Mouse (Mus musculus): ENCODE measurements around the gene Tmprss11f. TPM values are rescaled to one million over a fixed set of nuclear protein-coding genes. Genes with fewer than 3 reads are reported as not detected.

The Tmprss11f gene
- total and polyA plus RNA-seq, 2 experiments from 2014 or later = not detected

- 48% methylated on average over 5 of the region's 5 CpGs for WGBS
- no peaks in the 10 kb centered on the region for H3K9me3 ChIP-seq (ENCODE audit: low read length)
- no peaks in the 10 kb centered on the region for H3K36me3 ChIP-seq (ENCODE audit: insufficient read depth, low read length)
Measured at GRCm38 (mm10) chr5:86511538-86511937, 120.7 kb downstream of the Tmprss11f start.

GRCm38 (mm10) chr5:86493453-86493852, 138.8 kb downstream of the Tmprss11f start:
- H3K9me3 ChIP-seq (ENCODE audit: low read length) = no peaks in the 10 kb centered on the region
- TF ChIP-seq CTCF (IDR thresholded peaks at IDR 0.05; ENCODE audit: low read depth) = no peak
- no peaks in the 10 kb centered on the region for H3K36me3 ChIP-seq (ENCODE audit: insufficient read depth, low read length)
- 67% methylated on average over 1 of the region's 1 CpGs for WGBS
- no peaks in the 10 kb centered on the region for H3K27me3 ChIP-seq (ENCODE audit: insufficient read depth, low read length)
- H3K4me2 ChIP-seq (ENCODE audit: low read depth, low read length) = no peak overlapping the region
- ATAC-seq (no peak), DNase-seq (ENCODE audit: low spot score) (peak; percentile 4)
- no peak overlapping the region for H3K27ac ChIP-seq
- H3K4me3 ChIP-seq (ENCODE audit: low read length) = no peak overlapping the region
- no peaks in the 10 kb centered on the region for H3K4me1 ChIP-seq (ENCODE audit: insufficient read depth, low read length)
- H3K9ac ChIP-seq (replicated peaks; ENCODE audit: low read length) = no peak overlapping the region

More at GRCm38 (mm10) chr5:86511538-86511937, 120.7 kb downstream of the Tmprss11f start:
- no peak overlapping the region for H3K4me3 ChIP-seq (ENCODE audit: low read length)
- no peaks in the 10 kb centered on the region for H3K4me1 ChIP-seq (ENCODE audit: insufficient read depth, low read length)
- DNase-seq (ENCODE audit: low spot score) (no peak), ATAC-seq (no peak)
- no peak overlapping the region for H3K4me2 ChIP-seq (ENCODE audit: low read depth, low read length)
- no peak overlapping the region for H3K9ac ChIP-seq (replicated peaks; ENCODE audit: low read length)
- H3K27ac ChIP-seq = no peak overlapping the region
- TF ChIP-seq CTCF (IDR thresholded peaks at IDR 0.05; ENCODE audit: low read depth) = no peak
- H3K27me3 ChIP-seq (ENCODE audit: insufficient read depth, low read length) = no peaks in the 10 kb centered on the region

DNA sequence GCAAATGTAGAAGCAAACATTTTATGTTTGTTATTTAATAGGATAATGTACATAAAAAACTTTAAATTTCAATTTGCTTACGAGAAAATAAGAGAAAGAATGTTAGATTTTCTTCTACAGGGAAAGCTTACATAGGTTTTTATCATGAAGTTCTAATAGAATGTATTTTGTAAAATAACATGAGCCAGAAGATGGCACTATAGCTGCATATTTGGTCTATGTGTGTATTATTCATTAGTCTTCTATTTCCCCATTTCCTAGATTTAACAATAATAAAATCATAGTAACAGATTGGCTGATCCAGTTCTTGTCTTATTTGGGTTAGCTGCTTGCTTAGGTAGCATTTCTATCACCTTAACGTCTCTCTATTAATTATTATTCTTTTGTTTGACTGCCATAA, 149.7 kb downstream of the Tmprss11f start:
- no peak overlapping the region for H3K4me3 ChIP-seq (ENCODE audit: low read length)
- 64% methylated on average over 2 of the region's 2 CpGs for WGBS
- H3K4me1 ChIP-seq (ENCODE audit: insufficient read depth, low read length) = no peaks in the 10 kb centered on the region
- no peak overlapping the region for H3K4me2 ChIP-seq (ENCODE audit: low read depth, low read length)
- no peaks in the 10 kb centered on the region for H3K9me3 ChIP-seq (ENCODE audit: low read length)
- H3K27ac ChIP-seq = no peak overlapping the region
- no peak for ATAC-seq
- H3K36me3 ChIP-seq (ENCODE audit: insufficient read depth, low read length) = no peaks in the 10 kb centered on the region
- H3K9ac ChIP-seq (replicated peaks; ENCODE audit: low read length) = no peak overlapping the region
- peak; percentile 57 for DNase-seq (ENCODE audit: low spot score)
- H3K27me3 ChIP-seq (ENCODE audit: insufficient read depth, low read length) = no peaks in the 10 kb centered on the region
- TF ChIP-seq CTCF (IDR thresholded peaks at IDR 0.05; ENCODE audit: low read depth) = peak; percentile 44

GRCm38 (mm10) chr5:86482031-86482430, 150.2 kb downstream of the Tmprss11f start:
- Histone ChIP-seq H3K27me3 (ENCODE audit: insufficient read depth, low read length) (no peaks in the 10 kb centered on the region), H3K36me3 (ENCODE audit: insufficient read depth, low read length) (no peaks in the 10 kb centered on the region), H3K4me2 (ENCODE audit: low read depth, low read length) (no peak overlapping the region), H3K4me1 (ENCODE audit: insufficient read depth, low read length) (no peaks in the 10 kb centered on the region), H3K9me3 (ENCODE audit: low read length) (no peaks in the 10 kb centered on the region), H3K27ac (no peak overlapping the region), H3K4me3 (ENCODE audit: low read length) (no peak overlapping the region), H3K9ac (replicated peaks; ENCODE audit: low read length) (no peak overlapping the region)
- no peak for TF ChIP-seq CTCF (IDR thresholded peaks at IDR 0.05; ENCODE audit: low read depth)
- 93% methylated on average over 1 of the region's 1 CpGs for WGBS
- ATAC-seq (no peak), DNase-seq (ENCODE audit: low spot score) (no peak)

GRCm38 (mm10) chr5:86473859-86474258, 158.4 kb downstream of the Tmprss11f start:
- Histone ChIP-seq H3K4me2 (ENCODE audit: low read depth, low read length) (no peak overlapping the region), H3K4me3 (ENCODE audit: low read length) (no peak overlapping the region), H3K27me3 (ENCODE audit: insufficient read depth, low read length) (no peaks in the 10 kb centered on the region), H3K9me3 (ENCODE audit: low read length) (no peaks in the 10 kb centered on the region), H3K4me1 (ENCODE audit: insufficient read depth, low read length) (no peaks in the 10 kb centered on the region), H3K36me3 (ENCODE audit: insufficient read depth, low read length) (no peaks in the 10 kb centered on the region), H3K27ac (no peak overlapping the region), H3K9ac (replicated peaks; ENCODE audit: low read length) (no peak overlapping the region)
- ATAC-seq (no peak), DNase-seq (ENCODE audit: low spot score) (no peak)
- no peak for TF ChIP-seq CTCF (IDR thresholded peaks at IDR 0.05; ENCODE audit: low read depth)
- 87% methylated on average over 9 of the region's 9 CpGs for WGBS

Other genes with a start within 250 kb of the Tmprss11f start
- gene Tmprss11a, start 163.4 kb downstream of the Tmprss11f start, total RNA-seq (2014; rRNA removed) = not detected in 2 replicates
- gene Tmprss11a, start 163.4 kb downstream of the Tmprss11f start, polyA plus RNA-seq (2015; fragmentation: Nextera tagmentation; extraction: Ambion mirVana) = 0.06 TPM in 1 of 2 replicates, not detected in the other
- not detected in 2 replicates for gene Tmprss11g, start 113.8 kb downstream of the Tmprss11f start, total RNA-seq (2014; rRNA removed)
- not detected in 2 replicates for gene Tmprss11g, start 113.8 kb downstream of the Tmprss11f start, polyA plus RNA-seq (2015; fragmentation: Nextera tagmentation; extraction: Ambion mirVana)
- not detected in 2 replicates for gene Tmprss11b, start 43.9 kb upstream of the Tmprss11f start, total RNA-seq (2014; rRNA removed)
- gene Tmprss11b, start 43.9 kb upstream of the Tmprss11f start, polyA plus RNA-seq (2015; fragmentation: Nextera tagmentation; extraction: Ambion mirVana) = not detected in 2 replicates
- not detected in 2 replicates for gene Tmprss11e, start 113.4 kb upstream of the Tmprss11f start, total RNA-seq (2014; rRNA removed)
- 0.04 TPM in 1 of 2 replicates, not detected in the other for gene Tmprss11e, start 113.4 kb upstream of the Tmprss11f start, polyA plus RNA-seq (2015; fragmentation: Nextera tagmentation; extraction: Ambion mirVana)
- gene Ythdc1, start 171.8 kb upstream of the Tmprss11f start, total RNA-seq (2014; rRNA removed) = 33.6 and 35.5 TPM in 2 replicates
- 27.5 and 28.0 TPM in 2 replicates for gene Ythdc1, start 171.8 kb upstream of the Tmprss11f start, polyA plus RNA-seq (2015; fragmentation: Nextera tagmentation; extraction: Ambion mirVana)